Mouse (Mus musculus): Measurements from ENCODE around the gene Iqcd. TPM values are rescaled to one million over a fixed set of nuclear protein-coding genes. Genes with fewer than 3 reads are reported as not detected.

Gene Iqcd
- polyA plus RNA-seq, 1 experiment: 0.94 TPM

- peaks cover 5% of the 10 kb centered on the region for H3K36me3 ChIP-seq (replicated peaks; ENCODE audit: low read length)
- H3K9me3 ChIP-seq: peaks cover 37% of the 10 kb centered on the region
- no peak for TF ChIP-seq GATA1 (IDR thresholded peaks at IDR 0.05; ENCODE audit: borderline replicate concordance, low read length)
- no peak for TF ChIP-seq FLI1 (IDR thresholded peaks at IDR 0.05; ENCODE audit: low read length)
- peaks cover 42% of the 10 kb centered on the region for H3K4me1 ChIP-seq
- peaks cover 81% of the 10 kb centered on the region for H3K27me3 ChIP-seq (replicated peaks)
- H3K4me3 ChIP-seq (replicated peaks): peak within 1 kb of the TSS; percentile 1
Measured at GRCm38 (mm10) chr5:120634131-120634530, 45.3 kb downstream of the Iqcd start, which contains the start of gene Cfap73. TSS of gene Cfap73 (minus strand) at chr5:120634235.

- no peaks in the 10 kb centered on the region for H3K36me3 ChIP-seq (replicated peaks; ENCODE audit: low read length)
- peaks cover 37% of the 10 kb centered on the region for H3K9me3 ChIP-seq
- peaks cover 42% of the 10 kb centered on the region for H3K4me1 ChIP-seq
- TF ChIP-seq FLI1 (IDR thresholded peaks at IDR 0.05; ENCODE audit: low read length) (no peak), GATA1 (IDR thresholded peaks at IDR 0.05; ENCODE audit: borderline replicate concordance, low read length) (no peak)
- peaks cover 81% of the 10 kb centered on the region for H3K27me3 ChIP-seq (replicated peaks)
- peak overlapping the region; percentile 1 for H3K4me3 ChIP-seq (replicated peaks)
Measured at GRCm38 (mm10) chr5:120634860-120635259, 46.0 kb downstream of the Iqcd start.

GRCm38 (mm10) chr5:120635633-120636032 lies 46.8 kb downstream of the Iqcd start:
- no peaks in the 10 kb centered on the region for H3K36me3 ChIP-seq (replicated peaks; ENCODE audit: low read length)
- peaks cover 48% of the 10 kb centered on the region for H3K4me1 ChIP-seq
- H3K27me3 ChIP-seq (replicated peaks): peaks cover 80% of the 10 kb centered on the region
- TF ChIP-seq FLI1 (IDR thresholded peaks at IDR 0.05; ENCODE audit: low read length) (no peak), GATA1 (IDR thresholded peaks at IDR 0.05; ENCODE audit: borderline replicate concordance, low read length) (no peak)
- H3K4me3 ChIP-seq (replicated peaks): no peak overlapping the region
- peaks cover 34% of the 10 kb centered on the region for H3K9me3 ChIP-seq

- Histone ChIP-seq H3K36me3 (replicated peaks; ENCODE audit: low read length) (no peaks in the 10 kb centered on the region), H3K4me1 (peaks cover 53% of the 10 kb centered on the region), H3K27me3 (replicated peaks) (peaks cover 73% of the 10 kb centered on the region), H3K9me3 (peaks cover 14% of the 10 kb centered on the region), H3K4me3 (replicated peaks) (peak overlapping the region; percentile 66)
- TF ChIP-seq FLI1 (IDR thresholded peaks at IDR 0.05; ENCODE audit: low read length) (no peak), GATA1 (IDR thresholded peaks at IDR 0.05; ENCODE audit: borderline replicate concordance, low read length) (peak; percentile 10; the same call in 1 of the 3 replicates)
Measured at GRCm38 (mm10) chr5:120640094-120640493, 51.3 kb downstream of the Iqcd start.

DNA sequence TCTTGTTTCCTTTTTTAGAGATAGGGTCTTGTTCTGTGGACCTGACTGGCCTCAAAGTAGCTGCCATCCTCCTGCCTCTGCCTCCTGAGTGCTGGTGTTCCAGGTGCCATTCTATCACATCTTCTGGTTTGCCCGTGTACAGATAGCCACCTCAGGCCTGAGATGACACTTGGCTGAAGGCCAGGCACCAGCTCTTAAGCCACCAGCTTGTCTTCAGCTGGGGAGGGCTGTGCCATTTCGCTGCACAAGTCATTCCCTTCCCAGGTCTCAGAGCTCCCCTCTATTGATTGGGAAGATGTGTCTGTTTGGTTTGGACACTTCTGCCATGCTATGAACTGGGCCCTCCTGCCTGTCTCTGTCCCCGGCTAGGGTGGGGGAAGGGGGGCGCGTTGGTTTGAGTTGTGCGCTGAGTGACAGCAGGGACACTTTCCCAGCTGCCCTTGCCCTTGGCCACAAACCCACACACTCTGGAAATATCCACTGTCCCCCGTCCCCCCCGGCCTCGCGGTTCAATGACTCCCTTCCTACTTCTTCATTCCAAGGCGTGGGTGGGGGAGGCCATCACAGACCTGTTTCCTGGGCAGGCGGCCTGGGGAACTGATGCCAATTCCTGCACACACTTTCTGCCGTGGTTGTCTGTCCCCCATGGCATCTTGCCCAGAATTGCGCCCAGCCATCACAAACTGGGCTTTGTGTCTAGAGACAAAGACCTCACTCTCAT lies 54.7 kb downstream of the Iqcd start:
- Histone ChIP-seq H3K4me3 (replicated peaks) (peak overlapping the region; percentile 62), H3K4me1 (peaks cover 58% of the 10 kb centered on the region), H3K27me3 (replicated peaks) (peaks cover 79% of the 10 kb centered on the region), H3K9me3 (peaks cover 3% of the 10 kb centered on the region), H3K36me3 (replicated peaks; ENCODE audit: low read length) (no peaks in the 10 kb centered on the region)
- TF ChIP-seq GATA1 (IDR thresholded peaks at IDR 0.05; ENCODE audit: borderline replicate concordance, low read length): no peak
- no peak for TF ChIP-seq FLI1 (IDR thresholded peaks at IDR 0.05; ENCODE audit: low read length)

DNA sequence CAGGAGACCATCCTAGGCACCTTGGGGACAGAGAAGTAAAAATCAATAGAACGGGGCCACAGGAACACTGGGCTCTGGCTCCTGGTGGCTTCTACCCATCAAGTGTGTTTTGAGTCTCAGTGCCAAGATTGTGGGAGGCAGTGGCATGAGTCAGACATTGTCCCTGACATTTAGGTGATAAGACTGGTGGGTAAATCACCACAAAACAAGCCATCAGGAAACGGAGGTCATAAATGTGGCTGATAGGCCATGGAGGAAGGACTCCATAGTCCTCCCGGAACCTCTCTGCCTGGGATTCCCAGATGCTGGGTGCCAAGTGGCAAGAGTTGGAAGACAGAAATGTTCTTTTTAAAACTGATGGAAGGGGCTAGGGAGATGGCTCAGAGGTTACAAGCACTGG lies 55.4 kb downstream of the Iqcd start:
- Histone ChIP-seq H3K36me3 (replicated peaks; ENCODE audit: low read length) (no peaks in the 10 kb centered on the region), H3K27me3 (replicated peaks) (peaks cover 82% of the 10 kb centered on the region), H3K4me1 (peaks cover 63% of the 10 kb centered on the region)

DNA sequence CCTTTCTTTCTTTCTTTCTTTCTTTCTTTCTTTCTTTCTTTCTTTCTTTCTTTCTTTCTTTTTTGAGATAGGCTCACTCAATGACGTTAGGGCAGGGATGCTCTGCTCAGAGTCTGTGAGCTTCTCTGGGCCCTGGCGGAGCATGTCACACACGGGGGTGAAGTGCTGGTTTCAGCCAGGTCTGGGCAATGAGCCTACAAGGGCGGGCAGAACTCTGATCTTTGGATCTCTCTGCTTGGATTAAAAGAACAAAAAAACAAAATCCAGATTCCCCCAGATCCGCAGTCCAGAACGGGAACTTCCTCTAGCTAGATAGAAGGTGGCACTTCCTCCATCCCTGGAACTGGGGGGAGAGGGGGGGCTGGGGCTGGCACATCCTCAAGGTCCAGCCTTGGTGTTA lies 57.0 kb downstream of the Iqcd start:
- H3K4me1 ChIP-seq: peaks cover 65% of the 10 kb centered on the region

More for the DNA sequence above, 55.4 kb downstream of the Iqcd start:
- no peak; the same call in 2 of the 3 replicates for TF ChIP-seq GATA1 (IDR thresholded peaks at IDR 0.05; ENCODE audit: borderline replicate concordance, low read length)
- no peak for TF ChIP-seq FLI1 (IDR thresholded peaks at IDR 0.05; ENCODE audit: low read length)
- peak overlapping the region; percentile 62 for H3K4me3 ChIP-seq (replicated peaks)
- peaks cover 3% of the 10 kb centered on the region for H3K9me3 ChIP-seq

DNA sequence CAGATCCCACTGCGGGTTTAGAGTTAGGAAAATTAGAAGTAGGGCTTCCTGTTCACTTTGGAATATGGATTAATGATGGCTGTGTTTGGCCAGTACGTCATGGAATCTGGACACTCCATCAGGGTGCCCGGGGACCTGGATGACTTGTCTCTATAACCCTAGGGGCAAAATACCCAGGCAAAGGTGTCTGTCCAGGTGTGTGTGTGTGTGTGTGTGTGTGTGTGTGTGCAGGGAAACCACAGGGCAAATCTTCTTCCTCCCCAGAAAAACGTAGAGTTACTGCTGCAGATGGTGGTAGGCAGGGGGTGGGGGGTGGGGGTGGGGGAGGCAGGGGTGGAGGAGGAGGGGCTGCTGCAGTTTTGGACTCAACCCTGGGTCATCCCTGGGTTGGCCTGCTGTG lies 58.5 kb downstream of the Iqcd start:
- no peak for TF ChIP-seq GATA1 (IDR thresholded peaks at IDR 0.05; ENCODE audit: borderline replicate concordance, low read length)
- TF ChIP-seq FLI1 (IDR thresholded peaks at IDR 0.05; ENCODE audit: low read length): no peak
- Histone ChIP-seq H3K4me3 (replicated peaks) (no peak overlapping the region), H3K36me3 (replicated peaks; ENCODE audit: low read length) (no peaks in the 10 kb centered on the region), H3K27me3 (replicated peaks) (peaks cover 84% of the 10 kb centered on the region), H3K9me3 (no peaks in the 10 kb centered on the region), H3K4me1 (peaks cover 62% of the 10 kb centered on the region)

More for the DNA sequence above, 57.0 kb downstream of the Iqcd start:
- H3K27me3 ChIP-seq (replicated peaks): peaks cover 82% of the 10 kb centered on the region
- H3K9me3 ChIP-seq: no peaks in the 10 kb centered on the region
- H3K4me3 ChIP-seq (replicated peaks): no peak overlapping the region
- TF ChIP-seq GATA1 (IDR thresholded peaks at IDR 0.05; ENCODE audit: borderline replicate concordance, low read length) (no peak), FLI1 (IDR thresholded peaks at IDR 0.05; ENCODE audit: low read length) (no peak)
- no peaks in the 10 kb centered on the region for H3K36me3 ChIP-seq (replicated peaks; ENCODE audit: low read length)

- no peak for TF ChIP-seq FLI1 (IDR thresholded peaks at IDR 0.05; ENCODE audit: low read length)
- no peak for TF ChIP-seq GATA1 (IDR thresholded peaks at IDR 0.05; ENCODE audit: borderline replicate concordance, low read length)
- no peaks in the 10 kb centered on the region for H3K36me3 ChIP-seq (replicated peaks; ENCODE audit: low read length)
- H3K4me3 ChIP-seq (replicated peaks): peak overlapping the region; percentile 11
- H3K9me3 ChIP-seq: no peaks in the 10 kb centered on the region
- H3K27me3 ChIP-seq (replicated peaks): peaks cover 85% of the 10 kb centered on the region
- H3K4me1 ChIP-seq: peaks cover 56% of the 10 kb centered on the region
Measured at GRCm38 (mm10) chr5:120647814-120648491, 59.1 kb downstream of the Iqcd start.

Measured in megakaryocyte, embryonic 14.5 days (primary cell).